Mouse (Mus musculus) lung, adult 2 months (tissue): ENCODE results near the gene Gtpbp2.

Source experiments
- CTCF ChIP-seq: fragments of 200-500 bp; IDR thresholded peaks from 2 replicates; pipeline ENCODE4 v1.5.1; 2011; ENCODE audit warnings: mild to moderate bottlenecking, low read length, control low read depth; ENCODE audit not compliant: insufficient read depth
- POLR2A ChIP-seq: fragments of 200-500 bp; IDR thresholded peaks from 2 replicates; pipeline ENCODE4 v1.6.1; 2011; ENCODE audit warnings: low read depth, mild to moderate bottlenecking, control low read depth, low read length, borderline replicate concordance; ENCODE audit errors: extremely low read depth

- no peak for TF ChIP-seq CTCF
- peak; percentile 60; the same call in 1 of the 2 replicates for TF ChIP-seq POLR2A
Observed at GRCm38 (mm10) chr17:46160090-46160662, 656 bp upstream of the Gtpbp2 start.
